Mouse (Mus musculus): ENCODE measurements around the gene Col6a1.

DNA sequence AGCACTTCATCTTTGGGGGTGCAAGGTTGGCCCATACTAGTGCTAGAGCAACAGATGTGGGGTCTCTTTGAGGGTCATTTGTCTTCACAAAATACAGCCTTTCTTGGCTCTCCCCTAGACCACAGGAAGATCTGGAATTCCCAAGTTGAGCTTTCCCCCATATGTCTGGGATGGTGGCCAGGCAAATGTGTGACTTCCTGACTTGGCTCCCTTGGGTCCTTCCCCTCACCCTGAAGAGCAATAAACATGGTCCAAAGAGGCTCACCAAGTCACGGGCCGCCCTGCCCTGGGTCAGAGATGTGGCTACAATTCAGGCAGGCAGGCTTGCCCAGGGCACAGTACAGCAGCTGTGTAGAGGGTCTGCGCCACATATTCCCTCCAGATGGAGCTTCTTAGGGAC is 44.1 kb downstream of the Col6a1 start:
- TF ChIP-seq CTCF (IDR thresholded peaks at IDR 0.05; ENCODE audit: control insufficient read depth, insufficient read depth, insufficient replicate concordance, low read depth, low read length) (no peak), POLR2A (IDR thresholded peaks at IDR 0.05; ENCODE audit: control insufficient read depth, low read depth, low read length) (no peak)
